Mouse (Mus musculus): ENCODE measurements at regions not wholly inside any gene's neighbourhood (a gene's known extent, or its start where the extent isn't known, plus 50 kb on each side); places are given as distances from the start of the nearest gene placed in this dataset.

DNA sequence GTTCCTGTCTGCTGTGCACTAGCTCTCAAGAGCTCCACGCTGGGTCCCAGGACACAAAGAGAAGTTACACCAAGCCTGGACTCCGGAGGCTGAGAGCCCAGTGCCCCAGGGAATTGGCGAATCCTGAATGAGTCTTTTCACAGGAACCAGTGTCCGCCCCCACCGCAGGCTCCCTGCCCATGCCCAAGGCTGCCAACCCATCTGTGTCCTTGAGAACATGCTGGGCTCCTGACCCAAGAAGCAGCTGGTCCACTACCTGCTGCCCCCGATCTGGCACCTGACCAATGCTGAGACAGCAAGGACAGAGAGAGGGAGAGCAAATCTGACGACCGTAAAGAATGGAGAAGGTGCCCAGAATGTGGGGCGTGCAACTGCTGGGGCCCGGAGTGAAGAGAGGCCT is 85.2 kb upstream of the Cplx2 start:
- 83% methylated on average over 10 of the region's 10 CpGs for WGBS
- no peak for DNase-seq

DNA sequence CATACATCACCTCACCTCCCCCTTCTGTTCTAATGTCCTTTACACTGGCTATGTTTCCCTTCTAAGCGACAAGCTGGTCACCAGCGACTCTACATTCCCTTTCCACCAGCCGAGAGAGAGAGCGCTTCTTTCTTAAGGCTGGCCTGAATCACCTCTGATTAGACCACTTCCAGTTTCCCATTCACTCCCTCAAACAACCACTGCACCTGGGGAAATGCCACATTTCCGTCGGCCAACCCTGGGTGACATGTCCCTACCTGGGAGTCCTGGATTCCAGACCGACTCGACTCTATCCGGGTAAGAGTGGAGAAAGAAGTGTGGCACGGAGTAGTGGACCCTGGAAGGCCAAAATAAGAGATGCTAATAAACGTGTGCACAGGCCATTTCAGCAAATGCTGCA is 84.5 kb upstream of the Cplx2 start:
- no peak overlapping the region for H3K4me3 ChIP-seq (replicated peaks; ENCODE audit: extremely low read depth, low read depth, low read length)
- TF ChIP-seq POLR2A (IDR thresholded peaks at IDR 0.05; ENCODE audit: borderline replicate concordance, extremely low read depth, low read depth, low read length) (no peak), CTCF (IDR thresholded peaks at IDR 0.05; ENCODE audit: insufficient read depth, low read length) (no peak)
- 89% methylated on average over 11 of the region's 11 CpGs for WGBS

More for the DNA sequence above, 85.2 kb upstream of the Cplx2 start:
- Histone ChIP-seq H3K4me1 (ENCODE audit: control insufficient read depth, insufficient read depth, low read length) (no peaks in the 10 kb centered on the region), H3K4me3 (replicated peaks; ENCODE audit: extremely low read depth, low read depth, low read length) (no peak overlapping the region)
- TF ChIP-seq POLR2A (IDR thresholded peaks at IDR 0.05; ENCODE audit: borderline replicate concordance, extremely low read depth, low read depth, low read length) = no peak
- no peak for TF ChIP-seq CTCF (IDR thresholded peaks at IDR 0.05; ENCODE audit: insufficient read depth, low read length)

DNA sequence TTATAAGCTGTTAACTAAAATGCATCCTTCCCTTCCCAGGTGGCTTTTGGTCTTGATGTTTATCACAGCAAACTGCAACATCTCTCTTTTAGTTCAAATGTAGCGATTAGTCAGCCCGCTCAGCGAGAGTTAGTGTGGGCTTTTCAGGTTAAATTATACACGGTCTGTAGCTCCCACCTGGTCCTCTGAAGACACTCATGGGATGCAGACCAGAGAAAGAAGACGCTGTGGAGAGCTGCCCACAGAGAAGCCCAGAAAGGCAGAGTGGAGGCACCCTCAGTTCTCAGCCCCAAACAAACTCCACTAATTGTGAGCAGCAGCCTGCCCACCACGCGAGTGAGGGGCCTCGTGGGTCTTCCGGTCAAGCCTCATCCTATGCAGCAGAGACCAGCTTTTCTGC is 81.1 kb upstream of the Cplx2 start:
- no peaks in the 10 kb centered on the region for H3K4me1 ChIP-seq (ENCODE audit: control insufficient read depth, insufficient read depth, low read length)
- no peak for DNase-seq
- WGBS = 92% methylated on average over 9 of the region's 9 CpGs
- H3K4me3 ChIP-seq (replicated peaks; ENCODE audit: extremely low read depth, low read depth, low read length) = no peak overlapping the region
- no peak for TF ChIP-seq CTCF (IDR thresholded peaks at IDR 0.05; ENCODE audit: insufficient read depth, low read length)
- no peak for TF ChIP-seq POLR2A (IDR thresholded peaks at IDR 0.05; ENCODE audit: borderline replicate concordance, extremely low read depth, low read depth, low read length)

More for the DNA sequence above, 84.5 kb upstream of the Cplx2 start:
- DNase-seq = no peak
- H3K4me1 ChIP-seq (ENCODE audit: control insufficient read depth, insufficient read depth, low read length) = no peaks in the 10 kb centered on the region

DNA sequence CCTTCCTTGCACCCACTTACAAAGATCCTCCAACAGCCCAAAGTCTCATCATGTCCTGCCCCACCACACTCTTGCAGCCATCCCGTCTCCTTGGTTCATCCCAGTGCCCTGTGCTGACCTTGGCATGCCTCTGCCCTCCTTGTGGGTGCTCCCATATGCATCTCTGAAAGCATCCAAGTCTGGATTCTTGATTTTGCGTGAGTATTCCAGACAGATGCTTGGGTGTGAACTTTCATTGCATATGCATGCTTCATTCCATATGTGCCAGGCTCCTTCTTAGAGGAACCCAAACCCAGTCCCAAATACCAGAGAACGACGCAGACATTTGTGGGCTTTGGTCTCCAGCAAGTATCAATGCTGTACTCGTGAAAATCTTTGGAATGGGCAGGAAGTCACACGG is 78.8 kb upstream of the Cplx2 start:
- H3K4me3 ChIP-seq (replicated peaks; ENCODE audit: extremely low read depth, low read depth, low read length) = no peak overlapping the region
- no peak for DNase-seq
- WGBS = 74% methylated on average over 6 of the region's 6 CpGs
- no peaks in the 10 kb centered on the region for H3K4me1 ChIP-seq (ENCODE audit: control insufficient read depth, insufficient read depth, low read length)
- TF ChIP-seq POLR2A (IDR thresholded peaks at IDR 0.05; ENCODE audit: borderline replicate concordance, extremely low read depth, low read depth, low read length) = no peak
- TF ChIP-seq CTCF (IDR thresholded peaks at IDR 0.05; ENCODE audit: insufficient read depth, low read length) = no peak

DNA sequence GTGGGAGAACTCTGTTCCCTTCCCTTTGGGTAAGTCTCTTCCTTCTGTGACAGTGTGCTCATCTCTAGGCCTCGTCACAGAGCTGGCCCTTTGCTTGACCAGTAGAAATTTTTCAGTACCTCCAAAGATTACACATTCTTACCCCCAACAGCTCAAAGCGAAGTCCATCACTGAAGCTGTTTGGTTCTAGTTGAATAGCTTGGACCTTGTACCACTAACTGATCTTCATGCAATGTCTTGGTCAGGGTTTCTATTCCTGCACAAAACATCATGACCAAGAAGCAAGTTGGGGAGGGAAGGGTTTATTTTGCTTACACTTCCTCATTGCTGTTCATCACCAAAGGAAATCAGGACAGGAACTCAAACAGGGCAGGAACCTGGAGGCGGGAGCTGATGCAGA is 78.1 kb upstream of the Cplx2 start:
- no peak for TF ChIP-seq POLR2A (IDR thresholded peaks at IDR 0.05; ENCODE audit: borderline replicate concordance, extremely low read depth, low read depth, low read length)
- no peak for TF ChIP-seq CTCF (IDR thresholded peaks at IDR 0.05; ENCODE audit: insufficient read depth, low read length)
- no peak for DNase-seq
- no peak overlapping the region for H3K4me3 ChIP-seq (replicated peaks; ENCODE audit: extremely low read depth, low read depth, low read length)
- WGBS = 82% methylated on average over 3 of the region's 3 CpGs
- H3K4me1 ChIP-seq (ENCODE audit: control insufficient read depth, insufficient read depth, low read length) = no peaks in the 10 kb centered on the region

DNA sequence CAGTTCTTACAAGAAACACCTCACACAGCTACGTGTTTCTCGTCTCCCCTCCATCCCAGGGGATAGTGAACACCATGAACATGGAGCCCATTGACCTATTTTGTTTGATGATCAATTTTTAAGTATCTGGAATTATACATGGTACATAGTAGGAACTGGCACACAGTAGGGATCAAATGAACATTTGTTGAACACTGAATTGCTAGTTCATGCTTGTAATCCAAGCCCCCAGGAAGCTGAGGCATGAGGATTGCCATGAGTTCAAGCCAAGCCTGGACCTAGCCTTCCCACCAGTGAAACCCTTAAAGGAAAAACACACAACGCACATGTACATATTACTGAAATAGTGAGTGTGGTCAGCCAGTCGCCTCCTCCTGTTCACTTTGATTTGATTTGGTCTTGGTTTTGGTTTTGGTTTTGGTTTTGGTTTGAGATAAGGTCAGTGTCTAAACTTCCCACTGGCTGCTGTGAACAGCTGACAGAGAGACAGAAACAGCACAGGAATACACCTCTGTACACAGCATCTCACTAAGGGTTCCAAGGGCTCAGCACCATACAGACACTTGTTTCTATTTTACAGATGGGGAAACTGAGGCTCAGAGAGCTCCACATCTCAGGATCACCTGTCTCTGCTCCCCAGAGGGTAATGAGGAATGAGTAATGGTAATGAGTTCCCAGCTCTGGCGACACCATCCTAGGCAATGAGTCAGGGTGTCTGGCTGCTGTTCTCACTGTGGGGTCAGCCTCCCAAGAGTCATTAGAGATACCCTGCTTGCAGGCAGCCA is 75.5 kb upstream of the Cplx2 start:
- 69% methylated on average over 5 of the region's 5 CpGs for WGBS
- no peak for DNase-seq
- TF ChIP-seq POLR2A (IDR thresholded peaks at IDR 0.05; ENCODE audit: borderline replicate concordance, extremely low read depth, low read depth, low read length) (no peak), CTCF (IDR thresholded peaks at IDR 0.05; ENCODE audit: insufficient read depth, low read length) (no peak)
- Histone ChIP-seq H3K4me1 (ENCODE audit: control insufficient read depth, insufficient read depth, low read length) (no peaks in the 10 kb centered on the region), H3K4me3 (replicated peaks; ENCODE audit: extremely low read depth, low read depth, low read length) (no peak overlapping the region)

DNA sequence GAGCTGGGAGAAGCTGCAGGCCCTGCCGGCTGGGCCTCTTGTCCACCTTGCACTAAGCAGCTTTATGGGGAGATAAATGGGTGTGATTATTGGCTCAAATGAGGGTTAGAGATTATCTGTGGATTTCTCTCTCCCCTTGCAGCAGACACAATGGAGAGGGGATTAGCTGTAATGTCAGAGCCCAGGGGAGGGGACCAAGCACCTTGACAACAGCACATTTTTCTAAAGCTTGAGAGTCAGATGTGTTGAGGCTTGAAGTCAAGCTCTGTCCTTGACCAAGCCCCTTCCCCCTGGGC is 74.9 kb upstream of the Cplx2 start:
- TF ChIP-seq CTCF (IDR thresholded peaks at IDR 0.05; ENCODE audit: insufficient read depth, low read length) = no peak
- no peak for TF ChIP-seq POLR2A (IDR thresholded peaks at IDR 0.05; ENCODE audit: borderline replicate concordance, extremely low read depth, low read depth, low read length)
- H3K4me3 ChIP-seq (replicated peaks; ENCODE audit: extremely low read depth, low read depth, low read length) = no peak overlapping the region
- no peaks in the 10 kb centered on the region for H3K4me1 ChIP-seq (ENCODE audit: control insufficient read depth, insufficient read depth, low read length)
- 39% methylated on average over 1 of the region's 1 CpGs for WGBS
- no peak for DNase-seq

DNA sequence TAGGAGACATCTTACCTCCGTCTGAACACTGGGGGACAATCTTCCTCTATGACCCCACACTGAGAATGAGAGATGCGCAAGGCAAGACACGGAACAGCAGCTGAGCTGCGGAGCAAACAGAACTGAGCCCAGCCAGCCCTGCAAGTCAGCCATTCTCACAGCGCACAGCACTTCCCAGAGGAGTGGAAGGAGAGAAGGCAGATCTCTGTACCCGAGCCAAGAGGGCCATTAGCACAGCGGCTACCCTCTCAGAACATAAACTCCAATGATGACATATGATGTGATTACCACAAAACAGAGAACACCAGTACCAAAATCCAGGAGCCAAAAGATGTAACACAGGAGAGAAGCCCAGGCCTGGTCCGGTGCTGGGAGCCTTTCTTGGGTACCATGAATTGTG is 72.3 kb upstream of the Cplx2 start:
- no peak for DNase-seq
- no peak for TF ChIP-seq CTCF (IDR thresholded peaks at IDR 0.05; ENCODE audit: insufficient read depth, low read length)
- TF ChIP-seq POLR2A (IDR thresholded peaks at IDR 0.05; ENCODE audit: borderline replicate concordance, extremely low read depth, low read depth, low read length) = no peak

DNA sequence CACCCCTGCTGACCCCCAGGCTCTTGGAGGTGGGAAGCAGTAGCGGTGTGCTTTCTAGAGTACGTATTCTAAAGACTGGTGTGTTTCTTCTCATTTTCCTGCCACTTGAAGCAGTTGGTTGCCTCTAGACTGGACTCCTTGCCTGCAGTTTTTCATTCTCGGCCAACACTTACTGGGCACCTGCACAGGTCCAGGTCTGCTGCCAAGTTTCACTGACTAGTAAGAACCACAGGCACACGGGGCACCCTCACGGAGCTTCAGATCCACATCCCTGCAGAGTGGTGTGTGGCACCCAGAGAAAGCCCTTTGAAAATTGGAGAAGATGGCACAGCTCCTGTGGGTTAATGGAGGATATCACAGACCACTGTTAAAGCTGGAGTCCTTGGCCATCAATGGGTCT is 71.9 kb upstream of the Cplx2 start:
- Histone ChIP-seq H3K4me3 (replicated peaks; ENCODE audit: extremely low read depth, low read depth, low read length) (no peak overlapping the region), H3K4me1 (ENCODE audit: control insufficient read depth, insufficient read depth, low read length) (peaks cover 3% of the 10 kb centered on the region; the same call in 1 of the 2 replicates)
- TF ChIP-seq POLR2A (IDR thresholded peaks at IDR 0.05; ENCODE audit: borderline replicate concordance, extremely low read depth, low read depth, low read length) = no peak
- TF ChIP-seq CTCF (IDR thresholded peaks at IDR 0.05; ENCODE audit: insufficient read depth, low read length) = no peak
- WGBS = 90% methylated on average over 5 of the region's 5 CpGs
- DNase-seq = no peak

More for the DNA sequence above, 72.3 kb upstream of the Cplx2 start:
- no peak overlapping the region for H3K4me3 ChIP-seq (replicated peaks; ENCODE audit: extremely low read depth, low read depth, low read length)
- 69% methylated on average over 8 of the region's 8 CpGs for WGBS
- peaks cover 3% of the 10 kb centered on the region; the same call in 1 of the 2 replicates for H3K4me1 ChIP-seq (ENCODE audit: control insufficient read depth, insufficient read depth, low read length)

DNA sequence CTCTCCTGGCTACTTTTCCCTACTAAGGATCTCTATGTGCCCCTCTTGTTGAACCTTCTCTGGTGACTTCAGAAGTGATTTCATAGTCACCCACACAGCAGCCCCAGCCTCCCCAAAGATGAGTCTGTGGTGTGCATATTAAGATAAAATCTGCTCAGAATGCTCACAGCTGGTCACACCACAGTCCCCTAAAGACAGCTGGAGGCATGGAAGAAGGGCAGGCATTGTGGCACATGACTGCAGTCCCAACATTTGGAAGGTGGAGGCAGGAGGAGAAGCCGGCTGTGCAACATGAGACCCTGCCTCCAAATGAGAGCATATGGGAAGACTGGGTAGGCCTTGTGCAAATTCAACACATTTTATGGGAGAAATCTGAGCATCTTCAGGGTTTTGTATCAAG is 70.0 kb upstream of the Cplx2 start:
- no peak for DNase-seq
- TF ChIP-seq POLR2A (IDR thresholded peaks at IDR 0.05; ENCODE audit: borderline replicate concordance, extremely low read depth, low read depth, low read length) = no peak
- TF ChIP-seq CTCF (IDR thresholded peaks at IDR 0.05; ENCODE audit: insufficient read depth, low read length) = no peak

More for the DNA sequence above, 70.0 kb upstream of the Cplx2 start:
- WGBS = 90% methylated on average over 1 of the region's 1 CpGs
- H3K4me3 ChIP-seq (replicated peaks; ENCODE audit: extremely low read depth, low read depth, low read length) = no peak overlapping the region
- H3K4me1 ChIP-seq (ENCODE audit: control insufficient read depth, insufficient read depth, low read length) = peaks cover 3% of the 10 kb centered on the region; the same call in 1 of the 2 replicates

Data from lung, adult 2 months (tissue).